Mouse (Mus musculus) thymus, postnatal 4 days (tissue): ENCODE results near the gene Ezh1.

Experiments
- DNase-seq: peaks from one replicate; pipeline ENCODE4 v3.0.0; 2021

Gene Ezh1

DNA sequence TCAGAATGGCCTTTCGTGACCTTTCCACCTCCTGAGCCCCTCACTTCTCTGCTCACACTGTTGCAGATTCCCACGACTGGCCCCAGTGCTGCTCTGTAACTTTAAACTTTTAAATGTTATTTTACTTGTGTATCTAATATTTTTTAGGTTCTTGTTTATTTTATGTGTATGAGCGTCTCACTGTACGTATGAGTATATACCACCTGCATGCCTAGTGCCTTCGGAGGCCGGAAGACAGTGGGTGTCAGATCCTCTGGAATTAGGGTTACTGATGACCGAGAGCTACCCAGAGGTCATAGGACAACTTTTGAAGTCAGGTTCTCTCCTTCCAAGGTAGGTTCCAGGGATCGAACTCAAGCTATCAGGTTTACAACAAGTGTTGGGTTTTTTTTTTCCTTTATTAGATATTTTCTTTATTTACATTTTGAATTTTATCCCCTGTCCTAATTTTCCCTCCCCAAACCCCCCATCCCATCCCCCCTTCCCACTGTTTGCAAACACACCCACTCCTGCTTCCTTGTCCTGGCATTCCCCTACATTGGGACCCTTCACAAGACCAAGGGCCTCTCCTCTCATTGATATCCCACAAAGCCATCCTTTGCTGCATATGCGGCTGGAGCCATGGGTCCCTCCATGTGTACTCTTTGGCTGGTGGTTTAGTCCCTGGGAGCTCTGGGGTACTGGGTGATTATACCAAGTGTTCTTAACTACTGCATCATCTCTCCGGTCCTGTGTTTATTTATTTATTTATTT is 83.9 kb downstream of the Ezh1 start:
- DNase-seq = no peak
